Mouse (Mus musculus) kidney, embryonic 16.5 days (tissue): ENCODE results near the gene Zfp3. TPM values are rescaled to one million over a fixed set of nuclear protein-coding genes. Genes with fewer than 3 reads are reported as not detected.

Experiments
- ATAC-seq: fragments of 200-750 bp; cut with Nextera tagmentation; 2 replicates; pipeline ENCODE4 v1.8.0; 2017; ENCODE audit warnings: moderate TSS enrichment; ENCODE audit not compliant: low FRiP score, low TSS enrichment
- H3K27ac ChIP-seq: fragments of 300-500 bp; sonication (generic); 2 replicates; pipeline ENCODE4 v1.5.1; 2014; ENCODE audit warnings: low read length
- H3K27me3 ChIP-seq: fragments of 300-500 bp; sonication (generic); 2 replicates; pipeline ENCODE4 v1.6.1; 2014; ENCODE audit warnings: low read length, control low read depth, mixed read lengths; ENCODE audit not compliant: insufficient read depth
- H3K36me3 ChIP-seq: fragments of 300-500 bp; sonication (generic); 2 replicates; pipeline ENCODE4 v1.6.1; 2014; ENCODE audit warnings: low read length, control low read depth, mixed read lengths; ENCODE audit not compliant: insufficient read depth
- H3K4me1 ChIP-seq: fragments of 300-500 bp; sonication (generic); 2 replicates; pipeline ENCODE4 v1.6.1; 2014; ENCODE audit warnings: low read length, control low read depth, mixed read lengths; ENCODE audit not compliant: insufficient read depth
- H3K4me2 ChIP-seq: fragments of 300-500 bp; sonication (generic); replicated peaks from 2 replicates; pipeline ENCODE4 v1.6.1; 2014; ENCODE audit warnings: low read depth, low read length
- H3K4me3 ChIP-seq: fragments of 300-500 bp; sonication (generic); 2 replicates; pipeline ENCODE4 v1.5.1; 2014; ENCODE audit warnings: mild to moderate bottlenecking, low read length
- H3K9ac ChIP-seq: fragments of 300-500 bp; sonication (generic); replicated peaks from 2 replicates; pipeline ENCODE4 v1.6.1; 2014; ENCODE audit warnings: low read length
- H3K9me3 ChIP-seq: fragments of 300-500 bp; sonication (generic); 2 replicates; pipeline ENCODE4 v1.6.1; 2016; ENCODE audit warnings: low read length, control low read depth
- WGBS: fragments of 180-500 bp; shearing (Covaris S2); extraction: QIAGEN DNeasy Blood & Tissue Kit; methylation state at CpG from one replicate; pipeline ENCODE4 v1.1.7; 2014; 5-methylcytosine and 5-hydroxymethylcytosine counted together
- microRNA-seq: library from miRNA; unstranded; fragments of <30 nt; microRNA quantifications from one replicate; pipeline ENCODE4, GENCODE M21; 2016
- polyA plus RNA-seq: library from polyadenylated mRNA; unstranded; fragments of >200 nt; fragmentation: Nextera tagmentation; extraction: Ambion mirVana; gene quantifications from 2 replicates; pipeline ENCODE4 v1.2.1, GENCODE M21; 2015

The Zfp3 gene
- polyA plus RNA-seq, 1 experiment from 2014 or later: 8.7 TPM

GRCm38 (mm10) chr11:70815071-70815470 lies 51.1 kb downstream of the Zfp3 start:
- WGBS: 86% methylated on average over 8 of the region's 8 CpGs
- Histone ChIP-seq H3K9ac (no peak overlapping the region), H3K4me2 (no peak overlapping the region), H3K4me1 (no peaks in the 10 kb centered on the region), H3K4me3 (no peak overlapping the region), H3K27me3 (no peaks in the 10 kb centered on the region), H3K9me3 (no peaks in the 10 kb centered on the region; the same call in 1 of the 2 replicates), H3K36me3 (no peaks in the 10 kb centered on the region), H3K27ac (no peak overlapping the region)
- ATAC-seq: no peak

GRCm38 (mm10) chr11:70815498-70816078 lies 51.6 kb downstream of the Zfp3 start:
- Histone ChIP-seq H3K9me3 (no peaks in the 10 kb centered on the region; the same call in 1 of the 2 replicates), H3K4me2 (no peak overlapping the region), H3K27ac (no peak overlapping the region), H3K4me3 (no peak overlapping the region), H3K9ac (no peak overlapping the region), H3K36me3 (no peaks in the 10 kb centered on the region), H3K27me3 (no peaks in the 10 kb centered on the region), H3K4me1 (no peaks in the 10 kb centered on the region)
- no peak for ATAC-seq
- 24% methylated on average over 6 of the region's 6 CpGs for WGBS

- H3K4me2 ChIP-seq: no peak overlapping the region
- peaks cover under 1% of the 10 kb centered on the region for H3K4me1 ChIP-seq
- 75% methylated on average over 4 of the region's 4 CpGs for WGBS
These were observed 52.8 kb downstream of the Zfp3 start for GRCm38 (mm10) chr11:70816770-70817169.

GRCm38 (mm10) chr11:70820120-70820519 lies 56.1 kb downstream of the Zfp3 start:
- ATAC-seq: no peak
- H3K4me2 ChIP-seq: no peak overlapping the region

More at GRCm38 (mm10) chr11:70816770-70817169, 52.8 kb downstream of the Zfp3 start:
- Histone ChIP-seq H3K27me3 (no peaks in the 10 kb centered on the region), H3K9ac (no peak overlapping the region), H3K36me3 (no peaks in the 10 kb centered on the region), H3K4me3 (no peak overlapping the region), H3K27ac (no peak overlapping the region), H3K9me3 (no peaks in the 10 kb centered on the region; the same call in 1 of the 2 replicates)
- no peak for ATAC-seq

GRCm38 (mm10) chr11:70821728-70822591 lies 58.0 kb downstream of the Zfp3 start:
- WGBS: 25% methylated on average over 17 of the region's 17 CpGs
- Histone ChIP-seq H3K4me1 (peaks cover 10% of the 10 kb centered on the region), H3K9ac (no peak overlapping the region), H3K27ac (peak overlapping the region; percentile 39), H3K4me3 (peak overlapping the region; percentile 8; the same call in 1 of the 2 replicates), H3K9me3 (no peaks in the 10 kb centered on the region; the same call in 1 of the 2 replicates), H3K36me3 (no peaks in the 10 kb centered on the region), H3K4me2 (peak overlapping the region; percentile 33), H3K27me3 (no peaks in the 10 kb centered on the region)
- ATAC-seq: peak; percentile 80

More at GRCm38 (mm10) chr11:70820120-70820519, 56.1 kb downstream of the Zfp3 start:
- Histone ChIP-seq H3K9ac (no peak overlapping the region), H3K36me3 (no peaks in the 10 kb centered on the region), H3K9me3 (no peaks in the 10 kb centered on the region; the same call in 1 of the 2 replicates), H3K4me1 (peaks cover 10% of the 10 kb centered on the region), H3K27ac (no peak overlapping the region), H3K27me3 (no peaks in the 10 kb centered on the region), H3K4me3 (no peak overlapping the region)
- 57% methylated on average over 8 of the region's 8 CpGs for WGBS

Small RNA genes lying within 50 kb of the gene (microRNA-seq; reads per million reads assigned to microRNA genes)
- gene Gm22760: not detected

Other genes starting within 250 kb of the Zfp3 start
- 0.37 and 0.50 TPM in 2 replicates for gene Vmo1, start 249.6 kb upstream of the Zfp3 start, polyA plus RNA-seq
- 0.51 and 0.62 TPM in 2 replicates for gene Gltpd2, start 245.0 kb upstream of the Zfp3 start, polyA plus RNA-seq
- 789 and 872 TPM in 2 replicates for gene Psmb6, start 238.8 kb upstream of the Zfp3 start, polyA plus RNA-seq
- not detected in 2 replicates for gene Gm40193, start 231.3 kb upstream of the Zfp3 start, polyA plus RNA-seq
- gene Pld2, start 224.1 kb upstream of the Zfp3 start, polyA plus RNA-seq: 8.5 and 8.8 TPM in 2 replicates
- 15.9 and 17.4 TPM in 2 replicates for gene Mink1, start 201.3 kb upstream of the Zfp3 start, polyA plus RNA-seq
- not detected in 2 replicates for gene 4930544D05Rik, start 148.4 kb upstream of the Zfp3 start, polyA plus RNA-seq
- 0.19 TPM in 1 of 2 replicates, not detected in the other for gene Chrne, start 145.0 kb upstream of the Zfp3 start, polyA plus RNA-seq
- 0.11 and 0.21 TPM in 2 replicates for gene Gp1ba, start 125.1 kb upstream of the Zfp3 start, polyA plus RNA-seq
- 130 and 137 TPM in 2 replicates for gene Rnf167, start 117.0 kb upstream of the Zfp3 start, polyA plus RNA-seq
- 229 and 235 TPM in 2 replicates for gene Slc25a11, start 116.7 kb upstream of the Zfp3 start, polyA plus RNA-seq
- gene Pfn1, start 109.6 kb upstream of the Zfp3 start, polyA plus RNA-seq: 1,671 and 1,948 TPM in 2 replicates
- 23.1 and 28.0 TPM in 2 replicates for gene Eno3, start 107.0 kb upstream of the Zfp3 start, polyA plus RNA-seq
- gene Spag7, start 94.8 kb upstream of the Zfp3 start, polyA plus RNA-seq: 206 and 209 TPM in 2 replicates
- 12.7 and 17.0 TPM in 2 replicates for gene Camta2, start 76.1 kb upstream of the Zfp3 start, polyA plus RNA-seq
- 1.3 and 1.6 TPM in 2 replicates for gene Inca1, start 64.1 kb upstream of the Zfp3 start, polyA plus RNA-seq
- gene Kif1c, start 63.7 kb upstream of the Zfp3 start, polyA plus RNA-seq: 2.5 and 3.5 TPM in 2 replicates
- 0.20 and 0.22 TPM in 2 replicates for gene Scimp, start 48.4 kb downstream of the Zfp3 start, polyA plus RNA-seq
- 29.5 and 31.6 TPM in 2 replicates for gene Rabep1, start 80.6 kb downstream of the Zfp3 start, polyA plus RNA-seq
- 136 and 142 TPM in 2 replicates for gene Nup88, start 205.8 kb downstream of the Zfp3 start, polyA plus RNA-seq
- gene Rpain, start 206.0 kb downstream of the Zfp3 start, polyA plus RNA-seq: 70.7 and 83.0 TPM in 2 replicates
- 277 and 287 TPM in 2 replicates for gene C1qbp, start 218.8 kb downstream of the Zfp3 start, polyA plus RNA-seq
- gene Dhx33, start 240.2 kb downstream of the Zfp3 start, polyA plus RNA-seq: 23.9 TPM in 2 replicates